Mouse (Mus musculus) stomach, embryonic 15.5 days (tissue): Measurements from ENCODE around the gene Simc1. TPM values are rescaled to one million over a fixed set of nuclear protein-coding genes. Genes with fewer than 3 reads are reported as not detected.
"Not testable (repeated sequence)": the region's sequence is repeated elsewhere in the genome, so short reads cannot be mapped to it uniquely, and the experiment has no call there.

Experiments used
- ATAC-seq: fragments of 200-750 bp; cut with Nextera tagmentation; 2 replicates; pipeline ENCODE4 v1.8.0; 2017; ENCODE audit warnings: low read depth, moderate number of reproducible peaks, moderate TSS enrichment; ENCODE audit not compliant: insufficient read depth, low FRiP score
- H3K27ac ChIP-seq: fragments of 300-500 bp; sonication (generic); 2 replicates; pipeline ENCODE4 v1.5.1; 2015; ENCODE audit warnings: mild to moderate bottlenecking, inconsistent platforms
- H3K27me3 ChIP-seq: fragments of 300-500 bp; sonication (generic); replicated peaks from 2 replicates; pipeline ENCODE4 v1.6.1; 2015; ENCODE audit warnings: inconsistent platforms
- H3K36me3 ChIP-seq: fragments of 300-500 bp; sonication (generic); 2 replicates; pipeline ENCODE4 v1.6.1; 2015; ENCODE audit warnings: inconsistent platforms
- H3K4me1 ChIP-seq: fragments of 300-500 bp; sonication (generic); 2 replicates; pipeline ENCODE4 v1.6.1; 2015; ENCODE audit warnings: inconsistent platforms
- H3K4me2 ChIP-seq: fragments of 300-500 bp; sonication (generic); 2 replicates; pipeline ENCODE4 v1.6.1; 2015; ENCODE audit warnings: mild to moderate bottlenecking, inconsistent platforms
- H3K4me3 ChIP-seq: fragments of 300-500 bp; sonication (generic); replicated peaks from 2 replicates; pipeline ENCODE4 v1.5.1; 2015; ENCODE audit warnings: inconsistent platforms
- H3K9ac ChIP-seq: fragments of 300-500 bp; sonication (generic); 2 replicates; pipeline ENCODE4 v1.6.1; 2015; ENCODE audit warnings: inconsistent platforms
- H3K9me3 ChIP-seq: fragments of 300-500 bp; sonication (generic); 2 replicates; pipeline ENCODE4 v1.6.1; 2016; ENCODE audit warnings: inconsistent platforms
- WGBS: fragments of 180-500 bp; shearing (Covaris S2); methylation state at CpG from one replicate; pipeline ENCODE4 v1.1.7; 2015; 5-methylcytosine and 5-hydroxymethylcytosine counted together
- polyA plus RNA-seq: library from polyadenylated mRNA; unstranded; fragments of >200 nt; fragmentation: Nextera tagmentation; extraction: Ambion mirVana; gene quantifications from 2 replicates; pipeline ENCODE4 v1.2.1, GENCODE M21; 2015

Gene Simc1
- polyA plus RNA-seq, 1 experiment from 2014 or later = 8.7 TPM

DNA sequence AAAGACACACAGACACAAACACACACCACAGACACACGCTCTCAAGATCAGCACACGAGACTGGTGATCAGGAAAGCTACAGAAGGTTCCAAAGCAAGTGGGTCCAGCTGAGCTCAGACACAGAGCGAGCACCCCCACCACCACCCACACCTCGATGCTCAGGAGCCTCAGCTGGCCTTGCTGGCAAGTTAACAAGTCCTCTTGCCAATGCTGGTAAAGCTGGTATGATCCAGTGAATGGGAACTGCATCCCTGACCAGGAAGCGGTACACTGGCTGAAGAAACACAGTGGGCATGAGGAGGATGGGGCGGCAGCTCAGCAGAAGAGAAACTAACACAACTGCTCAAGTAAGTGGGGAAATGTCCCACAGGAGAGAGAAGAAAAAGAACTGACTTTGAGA, 12.2 kb upstream of the Simc1 start:
- H3K4me3 ChIP-seq = no peak overlapping the region
- no peak overlapping the region for H3K27ac ChIP-seq
- no peak for ATAC-seq
- no peaks in the 10 kb centered on the region for H3K9me3 ChIP-seq
- H3K36me3 ChIP-seq = no peaks in the 10 kb centered on the region
- 84% methylated on average over 6 of the region's 6 CpGs for WGBS
- no peaks in the 10 kb centered on the region for H3K4me1 ChIP-seq
- no peaks in the 10 kb centered on the region for H3K27me3 ChIP-seq
- no peak overlapping the region for H3K4me2 ChIP-seq
- H3K9ac ChIP-seq = no peak overlapping the region

DNA sequence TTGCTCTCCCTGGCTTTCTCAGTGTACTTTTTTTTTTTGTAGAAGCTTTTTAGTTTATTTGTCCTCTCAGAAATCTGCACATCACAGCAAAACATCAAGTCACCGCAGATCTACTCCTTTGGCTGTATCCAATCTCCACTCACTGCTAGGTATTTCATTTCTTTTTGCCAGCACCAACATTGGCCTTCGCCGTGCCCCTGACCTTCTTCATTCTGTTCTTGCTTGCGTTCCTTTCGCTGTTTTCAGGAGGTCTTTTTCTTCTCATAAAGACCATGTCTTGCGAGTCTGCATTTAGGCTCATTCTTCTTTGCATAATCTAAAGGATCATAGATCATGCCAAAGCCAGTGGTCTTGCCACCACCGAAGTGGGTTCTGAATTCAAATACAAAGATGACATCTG, 4.0 kb upstream of the Simc1 start:
- H3K27me3 ChIP-seq, H3K4me1 ChIP-seq, ATAC-seq, H3K36me3 ChIP-seq, H3K9me3 ChIP-seq, H3K4me3 ChIP-seq, H3K27ac ChIP-seq, H3K9ac ChIP-seq, H3K4me2 ChIP-seq: not testable (repeated sequence)
- WGBS = 88% methylated on average over 7 of the region's 7 CpGs

DNA sequence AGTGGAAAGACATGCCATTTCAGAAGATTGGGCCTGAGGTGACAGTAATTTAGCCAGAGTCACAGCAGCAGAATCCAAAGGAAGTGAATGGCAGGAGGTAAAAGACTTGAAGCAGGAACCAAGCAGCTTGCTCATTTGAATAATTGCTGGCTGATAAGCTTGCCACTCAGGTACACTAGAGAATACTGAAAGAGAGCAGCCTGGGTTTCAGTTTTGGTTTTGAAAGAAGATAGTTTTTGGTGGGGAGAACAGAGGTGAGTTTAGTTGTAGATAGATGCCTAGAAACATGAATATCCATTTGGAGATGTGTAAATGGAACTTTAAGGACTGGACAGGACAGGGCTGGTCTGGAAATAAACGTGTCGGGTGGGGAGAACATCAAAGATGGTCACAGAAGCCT, 2.2 kb upstream of the Simc1 start:
- no peak for ATAC-seq
- H3K27ac ChIP-seq = no peak overlapping the region
- no peak overlapping the region for H3K4me3 ChIP-seq
- no peak overlapping the region for H3K4me2 ChIP-seq
- H3K27me3 ChIP-seq = no peaks in the 10 kb centered on the region
- 65% methylated on average over 2 of the region's 2 CpGs for WGBS
- H3K9me3 ChIP-seq = no peaks in the 10 kb centered on the region
- no peak overlapping the region for H3K9ac ChIP-seq
- no peaks in the 10 kb centered on the region for H3K36me3 ChIP-seq
- 0 out of 2 replicates have a peak, but pooled peaks cover 9% of the 10 kb centered on the region for H3K4me1 ChIP-seq

DNA sequence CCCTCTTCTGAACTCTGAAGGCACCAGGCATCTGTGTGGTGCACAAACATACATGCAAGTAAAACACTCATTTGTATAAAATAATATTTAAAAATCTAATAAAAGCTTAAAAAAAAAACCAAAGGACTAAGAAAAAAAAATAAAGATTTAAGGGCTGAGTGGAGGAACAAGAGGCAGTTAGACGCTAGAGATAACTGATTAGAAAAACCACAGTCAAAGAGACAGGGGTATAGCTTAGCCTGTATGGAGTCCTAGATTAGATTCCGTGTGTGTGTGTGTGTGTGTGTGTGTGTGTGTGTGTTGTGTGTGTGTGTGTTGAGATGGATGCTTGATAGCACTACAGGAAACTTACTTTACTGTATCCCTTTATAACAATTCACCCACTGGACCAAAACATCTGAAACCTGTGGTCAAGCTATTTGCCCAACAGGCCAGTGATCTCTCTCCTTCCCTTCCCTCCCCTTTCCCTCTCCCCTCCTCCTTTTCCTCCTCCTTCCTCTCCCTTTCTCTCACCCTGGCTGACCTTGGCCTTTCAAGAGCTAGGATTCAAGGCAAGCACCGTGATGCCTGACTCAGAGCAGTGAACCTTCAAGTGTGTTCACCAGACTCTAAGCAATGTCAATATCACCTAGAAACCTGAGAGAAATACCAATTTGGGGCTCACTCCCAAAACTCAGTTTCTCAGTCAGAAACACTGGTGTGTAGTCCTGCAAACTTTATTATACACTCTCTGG, 1.5 kb upstream of the Simc1 start:
- ATAC-seq = no peak
- Histone ChIP-seq H3K27ac (no peak overlapping the region), H3K36me3 (no peaks in the 10 kb centered on the region), H3K27me3 (no peaks in the 10 kb centered on the region), H3K9ac (no peak overlapping the region), H3K4me1 (0 out of 2 replicates have a peak, but pooled peaks cover 9% of the 10 kb centered on the region), H3K9me3 (no peaks in the 10 kb centered on the region), H3K4me3 (no peak overlapping the region), H3K4me2 (no peak overlapping the region)
- 57% methylated on average over 3 of the region's 3 CpGs for WGBS

DNA sequence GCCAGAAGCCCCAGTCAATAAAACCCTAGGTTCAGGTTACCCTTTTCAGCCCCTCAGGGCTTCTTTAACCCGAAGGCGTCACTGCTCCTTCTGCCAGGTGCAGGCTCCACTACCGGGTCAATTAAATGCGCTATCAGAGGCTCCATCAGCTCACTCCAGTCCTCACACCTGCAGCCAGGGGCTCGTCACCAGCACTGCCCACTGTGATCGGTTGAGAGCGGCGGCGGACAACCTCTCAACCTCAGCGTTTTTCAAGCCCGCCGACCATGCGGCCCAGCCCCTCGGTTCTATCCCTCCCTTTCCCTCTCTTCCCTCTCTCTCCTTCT, 338 bp upstream of the Simc1 start:
- peak overlapping the region; percentile 73 for H3K4me3 ChIP-seq
- WGBS = 3% methylated on average over 14 of the region's 14 CpGs
- H3K9ac ChIP-seq = no peak overlapping the region; the same call in 1 of the 2 replicates
- no peaks in the 10 kb centered on the region for H3K9me3 ChIP-seq
- peak overlapping the region; percentile 97 for H3K4me2 ChIP-seq
- no peak overlapping the region for H3K27ac ChIP-seq
- ATAC-seq = peak; percentile 69
- no peaks in the 10 kb centered on the region for H3K36me3 ChIP-seq
- no peaks in the 10 kb centered on the region for H3K27me3 ChIP-seq
- H3K4me1 ChIP-seq = 0 out of 2 replicates have a peak, but pooled peaks cover 9% of the 10 kb centered on the region

DNA sequence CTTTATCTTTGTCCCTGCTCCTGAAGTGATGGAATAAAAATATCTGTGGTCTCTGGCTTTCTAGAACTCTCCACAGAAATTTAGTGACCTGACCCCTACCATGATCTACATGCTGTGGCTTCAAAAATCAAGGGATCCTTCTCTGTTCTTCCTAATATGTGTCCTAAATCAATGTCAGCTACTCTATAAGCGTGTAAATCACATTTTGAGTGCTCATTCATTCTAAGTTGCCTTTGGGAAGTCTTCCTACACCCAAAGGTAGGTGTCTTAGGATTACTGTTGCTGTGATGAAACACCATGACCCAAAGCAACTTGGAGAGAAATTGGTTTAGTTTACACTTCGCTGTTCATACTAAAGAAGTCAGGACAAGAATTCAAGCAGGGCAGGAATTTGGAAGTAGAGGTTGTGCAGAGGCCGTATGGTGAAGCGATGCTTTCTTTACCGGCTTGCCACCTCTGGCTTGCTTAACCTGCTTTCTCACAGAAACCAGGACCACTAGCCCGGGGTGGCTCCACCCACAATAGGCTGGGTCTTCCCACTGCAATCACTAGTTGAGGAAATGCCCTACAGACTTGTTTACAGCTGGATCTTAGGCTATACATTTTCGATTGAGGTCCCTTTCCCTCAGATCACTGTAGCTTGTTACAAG, 1.2 kb downstream of the Simc1 start:
- Histone ChIP-seq H3K9me3 (no peaks in the 10 kb centered on the region), H3K9ac (0 out of 2 replicates have a peak overlapping the region, but pooled peaks have one; percentile 74), H3K27ac (no peak overlapping the region), H3K4me2 (peak overlapping the region; percentile 97), H3K4me1 (0 out of 2 replicates have a peak, but pooled peaks cover 9% of the 10 kb centered on the region), H3K27me3 (no peaks in the 10 kb centered on the region), H3K36me3 (no peaks in the 10 kb centered on the region), H3K4me3 (peak overlapping the region; percentile 73)
- 30% methylated on average over 7 of the region's 7 CpGs for WGBS
- ATAC-seq = no peak

DNA sequence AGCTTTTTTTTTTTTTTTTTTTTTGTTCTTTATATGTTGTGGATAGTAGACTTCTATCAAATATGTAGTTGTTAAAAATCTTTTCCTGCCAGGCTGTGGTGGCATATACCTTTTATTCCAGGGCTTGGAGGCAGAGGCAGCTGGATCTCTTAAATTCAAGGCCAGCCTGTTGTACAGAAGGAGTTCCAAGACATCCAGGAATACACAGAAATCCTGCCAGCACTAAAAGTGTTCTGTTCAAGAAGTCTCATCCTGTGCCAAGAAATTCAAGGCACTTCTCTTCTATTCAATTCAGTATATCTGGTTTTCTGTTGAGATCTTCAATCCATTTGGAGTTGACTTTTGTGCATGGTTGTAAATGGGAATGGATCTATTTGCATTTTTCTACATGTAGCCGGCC, 2.3 kb downstream of the Simc1 start:
- H3K36me3 ChIP-seq = no peaks in the 10 kb centered on the region
- no peak overlapping the region for H3K4me2 ChIP-seq
- no peak overlapping the region for H3K9ac ChIP-seq
- ATAC-seq = no peak
- H3K4me3 ChIP-seq = no peak overlapping the region
- WGBS = 85% methylated on average over 1 of the region's 1 CpGs
- no peaks in the 10 kb centered on the region for H3K9me3 ChIP-seq
- H3K27ac ChIP-seq = no peak overlapping the region
- 0 out of 2 replicates have a peak, but pooled peaks cover 9% of the 10 kb centered on the region for H3K4me1 ChIP-seq
- no peaks in the 10 kb centered on the region for H3K27me3 ChIP-seq

DNA sequence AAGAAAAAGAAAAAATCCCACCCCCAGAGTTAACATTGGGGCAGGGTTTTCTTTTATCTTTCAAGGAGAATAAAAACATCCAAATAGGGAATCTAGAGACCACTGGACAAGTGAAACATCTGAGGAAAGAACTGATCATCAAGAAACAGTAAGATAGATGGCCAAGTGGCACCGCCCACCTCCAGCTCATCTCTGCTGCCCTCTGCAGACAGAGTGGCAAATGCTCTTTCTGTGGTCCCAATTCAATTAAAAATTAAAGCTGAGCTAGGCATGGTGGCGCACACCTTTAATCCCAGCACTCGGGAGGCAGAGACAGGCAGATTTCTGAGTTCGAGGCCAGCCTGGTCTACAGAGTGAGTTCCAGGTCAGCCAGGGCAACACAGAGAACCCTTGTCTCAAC, 16.6 kb downstream of the Simc1 start:
- Histone ChIP-seq H3K27me3 (no peaks in the 10 kb centered on the region), H3K4me3 (no peak overlapping the region), H3K9ac (no peak overlapping the region), H3K36me3 (peaks cover 13% of the 10 kb centered on the region), H3K4me1 (no peaks in the 10 kb centered on the region), H3K9me3 (no peaks in the 10 kb centered on the region), H3K27ac (no peak overlapping the region), H3K4me2 (no peak overlapping the region)
- 94% methylated on average over 4 of the region's 4 CpGs for WGBS
- no peak for ATAC-seq

DNA sequence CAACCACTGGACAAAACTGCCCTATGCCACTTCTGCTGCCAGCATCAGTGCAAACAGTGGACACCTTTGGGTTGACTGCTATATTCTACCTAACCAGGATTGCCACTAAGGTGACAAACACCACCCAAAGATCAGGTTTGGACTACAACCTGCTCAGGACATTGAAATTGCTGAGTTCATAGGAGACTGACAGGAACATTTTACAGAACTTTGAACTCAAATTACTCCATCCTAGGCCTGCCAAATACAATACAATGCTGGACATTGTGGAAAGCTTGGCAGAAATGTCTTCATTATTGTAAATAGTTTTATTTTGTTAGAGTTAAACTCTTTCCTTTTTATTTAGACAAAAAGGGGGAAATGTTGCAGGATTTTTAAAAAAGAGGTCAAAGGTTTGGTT, 17.6 kb downstream of the Simc1 start:
- H3K36me3 ChIP-seq = peaks cover 21% of the 10 kb centered on the region
- H3K9me3 ChIP-seq = no peaks in the 10 kb centered on the region
- H3K4me2 ChIP-seq = no peak overlapping the region
- H3K27me3 ChIP-seq = no peaks in the 10 kb centered on the region
- no peak overlapping the region for H3K4me3 ChIP-seq
- no peaks in the 10 kb centered on the region for H3K4me1 ChIP-seq
- H3K9ac ChIP-seq = no peak overlapping the region
- no peak for ATAC-seq
- no peak overlapping the region for H3K27ac ChIP-seq

DNA sequence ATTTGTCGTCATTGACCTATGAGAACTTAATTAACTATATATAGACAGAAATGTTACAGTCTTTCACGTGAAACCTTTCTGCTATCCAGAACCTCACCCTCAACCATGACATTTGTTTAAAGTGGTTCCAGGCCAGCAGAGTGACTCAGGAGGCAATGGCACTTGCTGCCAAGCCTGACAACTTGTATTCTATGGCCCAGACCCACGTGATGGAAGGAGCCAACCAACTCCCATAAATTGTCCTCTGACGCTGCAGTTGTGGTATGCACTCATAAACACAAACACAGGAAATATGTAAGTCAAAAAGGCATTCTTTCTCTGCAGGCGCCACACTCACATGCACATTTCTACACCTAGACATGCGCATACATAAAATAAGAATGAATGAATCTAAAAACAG, 23.6 kb downstream of the Simc1 start:
- Histone ChIP-seq H3K36me3 (peaks cover 35% of the 10 kb centered on the region), H3K9ac (no peak overlapping the region), H3K27ac (no peak overlapping the region), H3K4me1 (no peaks in the 10 kb centered on the region), H3K4me3 (no peak overlapping the region), H3K4me2 (no peak overlapping the region), H3K9me3 (no peaks in the 10 kb centered on the region), H3K27me3 (no peaks in the 10 kb centered on the region)
- WGBS = 80% methylated on average over 6 of the region's 6 CpGs
- ATAC-seq = no peak

DNA sequence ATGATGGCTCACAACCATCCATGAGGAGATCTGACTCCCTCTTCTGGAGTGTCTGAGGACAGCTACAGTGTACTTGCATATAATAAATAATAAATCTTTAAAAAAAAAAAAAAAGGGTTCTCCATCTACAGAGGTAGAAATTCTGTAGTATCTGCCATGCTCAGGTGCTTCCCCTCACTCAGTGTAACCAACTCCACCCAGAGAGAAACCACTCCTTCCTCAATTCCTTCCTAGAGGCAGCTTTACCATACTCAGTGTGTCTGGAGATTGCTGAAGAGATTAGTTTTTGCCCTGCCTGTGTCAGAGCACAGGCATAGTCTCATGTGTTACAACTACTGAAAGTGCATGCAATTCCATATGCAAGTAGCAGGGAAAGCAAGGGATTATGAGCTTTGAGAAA, 28.6 kb downstream of the Simc1 start:
- Histone ChIP-seq H3K9ac (no peak overlapping the region), H3K9me3 (no peaks in the 10 kb centered on the region), H3K36me3 (peaks cover 23% of the 10 kb centered on the region; the same call in 1 of the 2 replicates), H3K4me3 (no peak overlapping the region), H3K27ac (no peak overlapping the region), H3K4me1 (no peaks in the 10 kb centered on the region), H3K4me2 (no peak overlapping the region), H3K27me3 (no peaks in the 10 kb centered on the region)
- ATAC-seq = no peak

DNA sequence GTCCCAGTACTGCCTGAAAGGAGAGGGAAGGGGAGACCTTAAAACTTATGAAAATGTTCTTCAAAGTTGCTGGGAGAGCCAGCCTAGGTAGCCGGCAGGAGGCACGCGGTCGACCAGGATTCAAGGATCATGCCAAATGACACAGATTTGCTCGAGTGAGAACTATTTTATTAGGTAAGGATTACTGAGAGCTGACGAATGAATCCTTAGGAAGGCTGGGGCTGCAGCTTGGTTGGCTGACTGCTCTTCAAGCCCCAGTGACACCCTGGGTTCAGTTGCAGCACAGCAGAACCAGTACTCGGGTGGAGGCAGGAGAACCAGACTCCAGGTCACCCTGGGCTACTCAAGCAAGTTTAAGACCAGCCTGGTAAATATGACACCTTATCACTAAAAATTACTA, 44.5 kb downstream of the Simc1 start:
- no peaks in the 10 kb centered on the region for H3K27me3 ChIP-seq
- H3K9me3 ChIP-seq = no peaks in the 10 kb centered on the region
- no peak overlapping the region for H3K9ac ChIP-seq
- ATAC-seq = no peak
- no peak overlapping the region for H3K27ac ChIP-seq
- H3K36me3 ChIP-seq = peaks cover 22% of the 10 kb centered on the region
- no peak overlapping the region for H3K4me3 ChIP-seq
- 84% methylated on average over 7 of the region's 7 CpGs for WGBS
- no peaks in the 10 kb centered on the region for H3K4me1 ChIP-seq
- H3K4me2 ChIP-seq = no peak overlapping the region
